Mouse (Mus musculus) mouse trophoblast stem cell (cell line): ENCODE data around the gene Arhgef3.

Experiments
- in situ Hi-C, 2 experiments: fragments of 300-500 bp; cut with MseI, MboI; formaldehyde crosslinking; loops; 2 replicates in 1 of 2; 3 replicates in 1 of 2; pipeline ENCODE4 v1.15.1; 2025

Arhgef3 gene

DNA sequence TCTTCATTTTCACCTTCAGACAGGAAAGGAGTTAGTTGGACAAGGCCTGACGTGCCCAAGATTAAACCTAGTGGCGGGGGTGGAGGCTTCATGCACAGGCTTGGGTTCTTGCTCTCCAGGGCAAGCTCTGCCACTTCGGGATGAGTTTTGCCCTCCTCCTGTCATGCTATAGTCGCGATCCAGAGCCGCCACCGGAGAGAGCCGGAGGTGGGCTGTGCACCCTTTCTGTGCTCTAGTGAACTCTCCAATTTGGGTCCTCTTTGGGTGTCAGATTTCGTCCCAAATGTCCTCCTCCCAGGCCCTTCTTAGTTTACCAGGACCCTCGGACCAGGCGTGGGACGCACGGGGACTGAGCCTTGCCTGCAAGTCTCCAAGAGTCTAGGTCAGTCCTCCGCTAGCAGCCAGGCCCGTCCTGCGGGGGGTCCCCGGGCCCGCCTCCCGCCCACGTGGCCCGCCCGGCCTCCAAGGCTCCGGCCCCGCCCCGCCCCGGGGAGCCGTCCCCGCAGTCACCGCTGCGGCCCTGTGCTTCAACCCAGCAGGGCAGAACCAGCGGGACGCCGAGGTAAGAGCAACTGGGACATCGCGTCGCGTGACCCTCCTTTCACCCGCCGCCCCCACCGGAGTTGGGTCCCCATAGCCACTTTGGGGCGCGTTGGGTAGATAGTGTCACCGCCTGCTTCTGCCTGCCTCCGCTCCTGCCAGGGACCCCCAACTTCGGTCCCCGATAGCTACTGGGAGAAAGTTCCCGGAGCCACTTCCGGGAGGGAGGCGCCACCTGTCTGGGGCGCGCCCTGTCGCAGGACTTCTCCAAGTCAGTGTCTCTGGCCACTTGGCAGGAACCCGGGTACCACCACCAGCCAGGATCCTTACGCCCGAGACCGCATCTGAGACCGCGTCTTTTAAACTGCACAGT is at the start of gene Arhgef3:
Gene Arhgef3 (plus strand): TSS at position 538 of the 913 bp plus-strand sequence.
- in situ Hi-C loops = loop anchor here (5.0 kb wide), 2 partner anchors 58 to 68 kb away; no protein-coding TSS in a partner anchor

DNA sequence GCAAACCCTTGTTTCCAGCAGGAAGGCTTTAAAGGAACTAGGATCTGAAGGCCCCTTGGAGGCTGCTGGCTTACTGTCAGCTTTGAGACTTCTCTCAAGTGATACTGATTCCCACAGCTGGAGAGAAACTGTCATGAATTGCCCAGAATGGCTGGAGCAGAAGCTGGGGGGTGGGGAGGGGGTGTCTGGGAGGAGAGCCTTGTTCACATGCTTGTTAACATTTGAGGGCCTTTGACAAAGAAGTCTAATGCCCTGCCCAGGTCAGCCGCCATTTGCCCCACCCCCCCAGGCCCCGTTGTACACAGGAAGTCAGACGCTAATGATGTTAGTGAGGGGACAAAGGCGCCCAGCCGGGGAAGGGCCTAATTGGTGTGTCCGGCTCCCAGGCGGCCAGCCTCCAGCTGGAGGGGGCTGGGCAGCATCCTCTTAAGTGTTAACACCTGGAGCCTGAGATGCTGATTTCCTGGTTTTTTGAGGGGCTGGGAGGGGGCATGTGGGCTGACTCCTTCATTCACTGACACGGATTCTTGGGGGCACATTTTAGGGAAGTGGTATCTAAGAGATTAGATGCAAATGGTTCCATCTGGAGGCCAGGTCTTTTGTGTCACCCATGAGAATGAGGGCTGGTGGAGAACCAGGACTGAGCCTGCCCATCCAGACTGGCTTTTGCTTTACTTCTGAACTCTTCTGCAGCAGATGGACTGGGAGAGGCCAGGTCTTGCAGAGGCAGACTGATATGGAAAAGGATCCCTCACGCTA is 48.3 kb upstream of the Arhgef3 start:
- in situ Hi-C loops = no loop called here

DNA sequence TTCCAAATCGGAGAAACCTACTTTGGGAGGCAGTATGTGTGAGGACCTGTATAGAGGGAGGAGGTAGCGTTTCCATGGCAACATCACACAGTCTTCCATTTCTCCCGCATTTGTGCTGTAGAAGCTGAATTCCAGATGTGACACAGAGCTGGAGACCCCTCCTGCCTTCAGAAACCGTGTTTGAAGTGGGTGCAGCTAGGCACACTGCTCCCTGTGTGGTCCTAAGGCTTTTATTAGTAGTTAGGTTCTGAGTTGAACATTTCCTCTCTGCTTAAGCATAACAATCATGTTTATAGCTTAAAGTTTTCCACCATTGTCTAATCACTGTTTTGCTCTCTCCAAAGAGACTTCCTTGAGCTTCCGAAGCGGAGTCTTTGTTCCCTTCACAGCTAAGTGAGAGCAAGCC is 46.8 kb upstream of the Arhgef3 start:
- in situ Hi-C loops = no loop called here

DNA sequence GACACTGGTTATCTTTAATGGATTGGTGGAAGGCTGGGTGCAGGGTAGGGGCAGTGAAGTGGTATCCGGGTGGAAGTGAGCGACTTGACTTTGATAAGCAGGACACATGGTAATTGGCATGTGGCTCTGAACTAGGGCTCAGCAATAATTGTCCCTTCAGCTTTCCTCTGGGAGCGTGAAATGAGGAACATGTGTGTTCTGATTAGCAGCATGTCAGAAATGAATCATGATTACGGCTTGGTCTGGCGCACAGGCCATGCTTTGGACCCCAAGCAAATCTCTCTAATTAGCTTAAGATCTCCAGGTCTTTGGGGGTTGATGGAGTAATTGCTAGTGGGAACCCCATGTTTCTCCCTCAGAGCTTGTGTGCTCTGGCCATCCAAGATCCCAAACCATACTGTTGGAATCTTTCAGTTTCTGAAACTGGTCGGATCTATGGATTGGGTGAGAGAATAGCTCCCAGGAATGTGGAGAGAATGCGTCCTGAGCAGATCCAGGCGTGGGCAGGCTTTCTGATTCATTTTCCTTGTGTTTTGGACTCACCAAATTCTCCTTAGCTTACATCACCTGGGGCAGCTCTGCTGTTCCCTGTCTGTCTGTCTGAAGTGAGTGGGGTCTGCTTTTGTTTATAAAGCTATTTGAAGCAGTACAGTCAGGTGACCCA is 45.1 kb upstream of the Arhgef3 start:
- in situ Hi-C loops = no loop called here

DNA sequence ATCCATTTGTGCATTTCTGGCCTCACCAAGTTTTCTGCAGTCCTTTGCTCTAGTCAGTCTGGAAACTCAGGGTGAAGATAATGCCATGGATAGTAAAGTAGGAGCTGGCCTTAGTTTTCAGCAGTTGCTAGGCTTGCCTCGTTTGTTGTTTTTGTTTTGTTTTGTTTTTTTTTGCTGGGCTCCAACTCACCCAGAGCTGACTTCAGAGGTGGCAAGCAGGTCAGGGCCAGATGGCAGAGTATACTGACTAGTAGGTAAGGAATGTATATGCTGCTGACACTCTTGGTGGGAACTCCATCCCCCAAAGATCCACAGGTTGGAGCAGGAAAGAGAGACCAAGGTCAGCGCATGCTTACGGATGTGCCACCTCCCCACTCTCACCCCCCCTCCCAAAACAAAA is 44.6 kb upstream of the Arhgef3 start:
- in situ Hi-C loops = no loop called here

DNA sequence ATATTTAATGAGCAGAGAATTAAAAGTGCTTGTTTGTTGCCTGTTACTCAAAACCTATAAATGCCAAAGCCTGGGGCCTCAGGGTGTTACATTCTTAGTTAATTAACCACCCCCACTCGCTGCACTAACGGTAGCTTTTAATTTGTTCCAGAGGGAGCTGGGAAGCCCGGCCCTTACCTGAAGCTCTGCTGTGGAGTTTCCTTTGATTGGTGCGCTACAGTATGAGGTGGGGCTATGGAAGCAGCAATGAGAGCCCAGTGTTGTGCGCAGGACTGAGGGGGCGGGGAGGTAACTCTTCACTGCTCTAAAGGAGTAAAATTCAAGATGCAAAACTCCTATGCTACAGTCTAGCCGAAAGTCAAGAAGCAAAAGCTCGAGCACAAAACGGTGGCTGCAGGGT is 43.9 kb upstream of the Arhgef3 start:
- in situ Hi-C loops = no loop called here

DNA sequence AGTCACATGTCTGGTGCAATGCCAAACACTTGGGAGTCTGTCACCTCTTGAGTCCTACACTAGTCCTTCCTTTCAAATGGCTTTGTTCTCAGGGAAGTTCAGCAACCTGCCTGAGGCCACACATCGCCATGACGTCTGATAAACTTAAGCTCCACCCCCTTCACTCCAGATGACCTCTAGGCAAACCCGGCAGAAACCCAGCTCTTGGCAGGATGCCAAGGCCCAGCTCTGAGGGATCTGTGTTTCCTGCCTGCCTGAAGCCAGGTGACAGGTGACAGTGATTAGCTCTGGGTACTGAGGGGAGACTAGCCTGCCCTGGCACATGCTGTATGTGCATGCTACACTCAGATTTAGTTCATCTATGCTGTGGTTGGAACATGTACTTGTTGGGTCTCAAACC is 42.7 kb upstream of the Arhgef3 start:
- in situ Hi-C loops = no loop called here

DNA sequence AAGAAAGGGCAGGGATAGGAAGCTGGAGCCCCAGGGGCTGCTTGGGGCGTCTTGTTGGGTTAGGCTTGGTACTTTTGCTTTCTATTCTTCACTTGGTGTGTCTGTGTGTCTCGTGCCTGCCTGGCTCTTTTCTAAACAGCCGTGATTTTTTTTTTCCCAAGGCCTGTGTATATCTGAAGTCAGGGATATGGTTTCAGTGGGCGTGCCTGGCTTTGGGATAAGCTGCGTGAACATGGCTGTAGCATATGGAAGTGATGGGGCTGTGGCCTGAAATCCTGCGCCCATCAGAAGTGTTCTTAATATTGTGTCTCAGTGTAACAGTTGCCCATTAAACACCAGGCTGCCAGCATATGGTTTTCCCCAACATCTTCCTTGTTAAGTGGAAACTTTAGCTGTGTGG is 39.6 kb upstream of the Arhgef3 start:
- in situ Hi-C loops = no loop called here

DNA sequence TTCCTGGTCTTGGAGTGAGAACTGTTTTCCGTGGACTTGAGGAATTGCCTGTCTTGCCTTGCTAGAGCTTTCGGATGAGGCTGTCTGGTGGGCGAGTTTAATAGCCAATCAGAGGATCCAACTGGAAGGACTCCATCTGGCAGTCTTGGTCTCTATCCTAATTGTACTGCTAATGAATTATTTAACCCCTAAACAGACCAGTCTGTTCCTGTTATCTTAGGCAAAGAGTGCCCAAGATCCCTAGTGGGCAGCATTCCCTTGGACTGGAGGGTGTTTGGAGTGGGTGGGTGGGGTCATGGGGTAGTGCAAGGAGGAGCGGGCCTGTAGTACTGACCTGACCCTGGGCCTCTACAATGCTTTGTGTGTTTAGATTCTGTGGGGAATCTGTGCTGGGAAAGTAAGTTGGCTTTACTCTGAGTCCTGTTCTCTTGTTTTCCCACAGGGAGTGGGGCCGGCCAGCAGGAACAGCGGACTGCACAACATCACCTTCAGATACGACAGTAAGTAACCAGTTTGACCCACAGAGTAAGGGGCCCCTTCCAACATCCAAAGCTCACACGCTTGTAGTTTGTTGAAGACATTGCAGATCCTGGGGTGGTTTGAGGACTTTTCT is 38.7 kb upstream of the Arhgef3 start:
- in situ Hi-C loops = no loop called here

DNA sequence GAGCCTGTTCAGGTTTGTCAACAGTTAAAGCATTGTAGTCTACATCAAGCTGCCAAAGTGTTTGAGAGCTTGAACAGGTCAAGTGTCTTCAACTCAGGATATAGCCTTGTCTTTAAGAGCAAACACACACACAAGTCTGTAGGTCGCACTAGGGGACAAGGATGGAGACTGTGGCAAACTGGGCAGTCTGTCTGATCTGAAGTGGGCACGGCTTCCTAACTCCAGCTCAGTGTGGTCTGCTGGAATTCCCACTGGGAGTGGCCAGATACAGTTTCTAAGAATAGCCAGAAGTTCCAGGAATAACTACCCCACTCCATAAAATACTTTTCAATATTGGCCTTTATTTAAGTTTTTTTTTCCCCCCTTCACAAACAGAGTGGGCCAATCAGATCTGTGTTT is 38.2 kb upstream of the Arhgef3 start:
- in situ Hi-C loops = no loop called here

DNA sequence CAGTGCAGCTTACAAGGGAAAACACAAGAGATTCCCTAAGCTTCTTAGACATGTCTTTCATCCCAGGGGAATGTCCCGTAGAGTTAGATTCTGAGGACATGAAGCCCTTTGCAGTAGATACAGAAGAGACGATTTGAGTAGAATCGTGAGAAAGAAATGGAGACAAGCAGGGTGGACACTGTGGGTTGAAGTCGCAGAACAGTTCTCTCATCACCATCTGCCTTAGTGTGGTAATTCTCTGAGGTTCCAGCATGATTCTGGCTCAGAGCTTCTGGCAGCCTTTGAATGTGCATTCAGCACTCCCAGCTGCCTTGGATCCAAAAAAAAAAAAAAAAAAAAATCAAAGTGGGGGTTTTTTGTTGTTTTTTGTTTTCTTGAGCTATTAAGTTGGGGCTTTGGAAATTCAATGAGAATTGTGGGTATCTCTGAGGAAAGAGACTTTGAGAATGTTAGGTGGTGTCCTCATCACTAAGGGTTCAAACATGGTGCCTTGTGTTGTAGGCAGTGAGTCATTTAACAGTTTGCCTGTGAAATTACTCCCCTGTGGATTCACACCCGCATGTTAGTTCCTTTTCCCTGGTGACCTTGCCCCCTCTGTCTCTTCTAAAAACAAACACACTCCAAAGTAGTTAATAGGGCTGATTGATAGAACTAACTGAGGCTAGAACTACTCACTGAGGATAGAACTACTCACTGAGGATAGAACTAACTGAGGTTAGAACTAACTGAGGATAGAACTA is 33.0 kb upstream of the Arhgef3 start:
- in situ Hi-C loops = no loop called here

DNA sequence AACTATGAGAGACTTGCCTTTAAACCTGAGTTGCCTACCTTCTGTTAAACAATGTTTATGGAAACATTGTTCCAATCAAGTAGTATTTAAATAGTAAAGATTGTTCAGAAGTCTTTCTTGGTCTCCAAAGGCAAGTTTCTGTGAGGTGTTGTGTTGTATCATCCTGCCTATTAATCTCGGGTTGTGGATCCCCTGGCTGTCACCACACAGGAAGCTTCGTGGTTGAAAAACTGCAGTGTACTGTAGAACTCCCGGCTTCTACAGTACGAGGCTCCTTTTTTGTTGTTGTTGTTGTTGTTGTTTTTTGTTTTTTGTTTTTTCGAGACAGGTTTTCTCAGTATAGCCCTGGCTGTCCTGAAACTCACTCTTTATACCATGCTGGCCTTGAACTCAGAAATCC is 29.2 kb upstream of the Arhgef3 start:
- in situ Hi-C loops = no loop called here

DNA sequence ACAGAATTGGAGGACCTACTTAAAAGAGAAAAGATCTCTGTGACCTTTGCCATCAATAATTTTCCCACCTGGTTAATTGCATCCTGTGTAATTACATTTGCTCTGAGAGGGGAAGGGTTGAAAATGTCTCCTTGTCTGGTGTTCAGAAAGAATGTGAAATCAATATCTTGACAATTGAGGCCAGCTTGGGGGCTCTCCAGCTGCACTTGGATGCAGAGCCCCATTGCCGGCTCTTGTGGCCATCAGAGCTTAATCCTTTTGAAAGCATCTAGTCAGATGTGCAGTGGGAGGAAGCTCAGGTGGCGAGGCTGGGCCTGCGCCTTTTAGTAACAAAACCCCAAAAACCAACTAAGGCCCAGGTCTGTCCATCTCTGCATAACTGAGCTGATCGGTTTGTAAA is 28.7 kb upstream of the Arhgef3 start:
- in situ Hi-C loops = no loop called here

DNA sequence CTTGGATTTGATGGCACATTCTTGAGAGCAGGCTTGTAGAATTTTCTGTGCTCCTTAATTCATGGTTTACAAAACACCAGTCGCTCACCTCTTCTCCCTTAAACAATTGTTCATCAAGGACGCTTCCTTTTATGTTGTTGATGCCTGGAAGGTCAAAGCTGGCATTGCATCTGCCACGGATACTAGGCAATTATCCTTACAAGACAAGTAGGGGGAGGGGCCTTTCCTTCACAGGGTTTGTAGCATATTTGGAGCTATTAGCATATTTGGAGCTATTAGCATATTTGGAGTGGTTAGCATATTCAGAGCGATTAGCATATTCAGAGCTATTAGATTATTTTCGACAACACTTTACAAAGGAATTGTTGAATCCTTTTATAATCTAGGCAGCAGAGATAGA is 20.5 kb upstream of the Arhgef3 start:
- in situ Hi-C loops = loop anchor here in 1 of 2 experiments (5.0 kb wide), 1 partner anchor 57 kb away; the partner anchor contains the start of gene Il17rd

DNA sequence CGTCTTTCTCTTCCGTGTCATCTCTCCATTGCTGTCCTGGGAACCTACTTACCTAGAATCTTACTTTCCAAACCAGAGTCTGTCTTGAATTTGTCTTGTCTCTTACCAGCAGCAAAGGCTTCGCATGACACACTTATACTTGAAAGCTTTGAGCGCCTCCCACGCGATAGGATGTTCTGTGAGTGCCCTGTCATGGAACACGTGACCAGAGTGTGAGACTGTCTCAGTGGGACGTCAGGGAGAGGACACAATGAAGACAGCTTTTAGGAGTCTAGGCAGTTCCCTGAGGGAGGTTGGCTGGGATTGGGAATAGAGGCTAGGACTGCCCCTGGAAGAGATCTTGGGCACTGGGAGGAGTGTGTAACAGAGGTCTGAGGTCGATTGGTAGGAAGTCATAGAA is 18.6 kb upstream of the Arhgef3 start:
- in situ Hi-C loops = loop anchor here in 1 of 2 experiments (5.0 kb wide), 1 partner anchor 64 kb away; no protein-coding TSS in a partner anchor

DNA sequence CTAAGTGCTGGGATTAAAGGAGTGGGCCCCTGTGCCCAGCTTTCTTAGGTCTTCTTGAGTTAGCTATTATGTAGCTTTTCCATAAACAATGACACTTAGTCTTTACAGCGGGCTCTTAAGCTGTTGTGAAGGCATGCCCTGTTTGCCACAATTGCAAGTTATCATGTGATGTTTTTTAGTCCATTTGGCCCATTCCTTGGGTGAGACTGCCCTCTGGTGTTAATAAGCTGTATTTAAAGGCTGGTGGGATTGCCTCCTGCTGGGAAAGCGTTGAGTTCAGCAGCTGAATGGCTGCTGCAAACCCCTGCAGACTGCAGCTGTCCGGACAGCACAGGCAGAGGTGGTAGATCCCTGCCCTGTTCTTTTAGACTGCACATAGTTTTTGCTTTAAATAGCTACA is 17.9 kb upstream of the Arhgef3 start:
- in situ Hi-C loops = loop anchor here in 1 of 2 experiments (5.0 kb wide), 1 partner anchor 64 kb away; no protein-coding TSS in a partner anchor

DNA sequence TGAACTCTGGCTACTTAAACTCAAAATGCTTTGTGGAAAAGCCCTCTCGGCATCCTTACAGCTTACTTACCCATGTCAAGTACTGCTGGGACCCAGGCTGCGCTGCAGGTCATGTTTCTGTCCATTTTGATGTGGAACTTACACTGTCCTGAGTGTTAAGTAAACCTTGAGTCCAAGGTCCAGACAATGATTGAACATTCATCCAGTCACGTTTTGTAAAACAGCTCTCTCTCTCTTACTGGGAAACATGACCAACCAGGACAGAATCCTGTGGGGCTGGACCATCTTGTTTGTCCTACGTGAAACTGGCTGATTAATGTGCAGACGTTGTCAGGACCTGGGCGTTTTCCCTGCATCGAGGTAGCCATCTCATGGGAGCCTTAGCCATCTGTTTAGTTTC is 13.0 kb upstream of the Arhgef3 start:
- in situ Hi-C loops = loop anchor here in 1 of 2 experiments (10.0 kb wide), 1 partner anchor 323 kb away; the partner anchor contains the start of gene Fam208a

DNA sequence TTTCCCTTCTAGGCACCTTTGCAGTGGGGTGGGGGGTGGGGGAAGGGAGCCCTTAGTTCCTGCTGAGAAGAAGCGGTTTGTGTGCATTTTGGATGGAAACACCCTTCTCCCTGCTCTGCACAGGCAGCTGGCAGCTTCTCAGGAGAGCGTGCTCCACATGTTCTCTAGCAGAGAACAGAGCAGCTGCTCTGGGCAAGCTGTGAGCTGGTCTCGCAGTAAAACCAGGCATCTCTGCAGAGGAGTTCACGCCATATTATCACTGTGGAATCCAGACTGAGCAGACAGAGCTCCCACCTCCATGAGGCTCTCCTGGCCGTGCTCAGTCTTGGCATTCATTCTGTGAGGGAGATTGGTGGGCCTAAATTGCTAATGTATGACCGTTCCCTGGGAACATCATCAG is 12.0 kb upstream of the Arhgef3 start:
- in situ Hi-C loops = loop anchor here in 1 of 2 experiments (10.0 kb wide), 1 partner anchor 322 kb away; the partner anchor contains the start of gene Fam208a

DNA sequence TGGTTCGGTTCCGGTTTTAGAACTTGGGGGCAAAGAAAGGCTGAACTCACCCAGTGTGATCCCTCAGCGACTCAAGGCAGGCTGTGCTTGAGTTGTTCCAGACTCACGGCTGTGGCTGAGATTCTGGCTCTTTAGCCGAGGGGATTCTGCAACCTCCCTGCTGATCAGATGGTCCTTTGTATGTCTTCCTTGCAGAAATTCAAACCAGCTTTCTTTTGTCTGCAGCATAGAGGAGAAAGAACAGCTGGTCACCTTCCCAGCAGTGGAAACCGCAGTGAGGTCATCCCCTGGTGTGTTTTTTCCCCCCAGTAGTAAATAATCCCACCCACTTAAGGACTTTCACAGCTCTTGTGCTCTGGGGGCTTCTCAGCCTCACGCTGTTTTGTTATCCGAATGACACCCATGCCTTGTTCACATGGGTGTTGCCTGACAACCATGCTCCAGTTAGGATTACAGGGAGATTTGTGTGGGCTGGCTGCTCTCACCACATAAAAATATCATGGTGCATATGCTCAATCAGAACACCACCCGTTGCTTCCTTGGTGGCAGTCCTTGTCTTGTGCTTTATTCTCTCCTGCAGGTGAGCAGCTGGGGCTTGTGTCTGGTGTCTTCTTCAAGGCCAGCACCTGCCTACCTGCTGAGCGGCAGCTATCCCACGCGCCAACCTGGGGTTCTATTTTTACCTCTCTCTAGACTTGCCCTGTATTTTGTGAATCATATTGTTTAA is 8.8 kb upstream of the Arhgef3 start:
- in situ Hi-C loops = loop anchor here in 1 of 2 experiments (10.0 kb wide), 1 partner anchor 319 kb away; the partner anchor contains the start of gene Fam208a
